Mouse (Mus musculus) megakaryocyte-erythroid progenitor cell, adult 5-6 weeks (primary cell): ENCODE data around the gene Atad2b. TPM values are rescaled to one million over a fixed set of nuclear protein-coding genes. Genes with fewer than 3 reads are reported as not detected.

ENCODE experiments used
- ATAC-seq: replicated peaks from 2 replicates; pipeline ENCODE4 v1.8.0; 2016; ENCODE audit warnings: mild to moderate bottlenecking, inconsistent platforms; ENCODE audit not compliant: severe bottlenecking, poor library complexity, low FRiP score, low TSS enrichment
- total RNA-seq, 2 experiments: library from RNA; stranded (forward) in 1 of 2; stranded (reverse) in 1 of 2; fragments of 200-1000, 215-1000 nt in 1 of 2; fragments of >200 nt in 1 of 2; fragmentation: Nextera tagmentation in 1 of 2; gene quantifications; 2 replicates each; pipeline ENCODE4 v1.2.3; 2014 to 2017

Atad2b gene
- total RNA-seq, 2 experiments from 2014 or later = 38.0 to 41.5 TPM

DNA sequence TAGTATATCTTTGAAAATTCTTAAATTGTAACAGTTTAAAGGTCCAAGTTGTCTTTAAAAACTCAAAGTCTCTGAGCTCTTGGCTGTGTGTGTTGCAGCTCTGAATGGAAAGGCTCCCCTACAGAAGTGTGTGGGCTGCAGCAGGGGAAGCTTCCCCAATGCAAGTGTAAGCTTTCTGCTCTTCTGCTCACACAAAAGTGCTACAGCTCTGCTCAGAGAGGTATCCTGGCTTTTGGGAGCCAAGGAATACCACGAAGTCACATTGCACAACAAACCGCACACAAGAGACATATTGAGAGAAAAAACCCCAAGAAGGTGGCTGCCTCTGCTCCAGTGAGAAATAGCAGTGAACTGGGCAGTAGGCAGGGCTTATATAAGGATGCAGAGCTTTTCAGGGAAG lies 120.9 kb downstream of the Atad2b start:
- ATAC-seq = no peak

DNA sequence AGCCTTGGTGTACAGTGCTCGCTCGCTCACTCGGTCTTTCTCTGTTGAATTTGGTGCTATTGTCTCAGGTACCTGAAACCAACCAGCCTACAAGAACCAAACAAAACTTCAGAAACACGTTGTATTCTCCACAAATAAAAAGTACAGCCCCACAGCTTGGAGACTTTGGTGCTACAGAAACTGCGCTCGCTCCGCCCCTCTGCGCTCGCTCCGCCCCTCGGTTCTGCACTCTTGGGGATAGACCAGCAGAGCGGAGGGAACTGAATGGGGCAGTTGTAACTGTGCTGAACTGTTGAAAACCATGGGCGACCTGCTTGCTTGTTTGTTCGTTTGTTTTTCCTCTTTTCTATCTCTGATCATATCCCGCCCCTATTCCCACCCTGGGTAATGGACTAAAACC lies 127.0 kb downstream of the Atad2b start:
- ATAC-seq = no peak

DNA sequence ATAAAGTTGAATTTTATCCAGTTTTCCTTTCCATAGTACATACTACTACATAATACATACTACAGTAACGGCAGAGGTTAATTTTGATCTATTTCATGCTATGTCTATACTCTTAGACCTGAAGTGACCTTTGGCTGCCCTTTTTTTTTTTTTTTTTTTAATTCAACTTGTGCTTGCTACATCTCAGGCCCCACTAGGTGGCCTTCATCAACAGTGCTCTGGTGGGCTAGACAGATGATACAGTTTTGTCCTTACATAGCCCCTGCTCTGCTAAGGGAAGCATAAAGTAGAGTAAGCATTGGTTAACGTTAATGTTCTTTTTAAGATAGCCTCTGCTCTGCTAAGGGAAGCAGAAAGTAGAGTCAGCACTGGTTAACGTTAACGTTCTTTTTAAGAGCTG lies 131.0 kb downstream of the Atad2b start:
- no peak for ATAC-seq

DNA sequence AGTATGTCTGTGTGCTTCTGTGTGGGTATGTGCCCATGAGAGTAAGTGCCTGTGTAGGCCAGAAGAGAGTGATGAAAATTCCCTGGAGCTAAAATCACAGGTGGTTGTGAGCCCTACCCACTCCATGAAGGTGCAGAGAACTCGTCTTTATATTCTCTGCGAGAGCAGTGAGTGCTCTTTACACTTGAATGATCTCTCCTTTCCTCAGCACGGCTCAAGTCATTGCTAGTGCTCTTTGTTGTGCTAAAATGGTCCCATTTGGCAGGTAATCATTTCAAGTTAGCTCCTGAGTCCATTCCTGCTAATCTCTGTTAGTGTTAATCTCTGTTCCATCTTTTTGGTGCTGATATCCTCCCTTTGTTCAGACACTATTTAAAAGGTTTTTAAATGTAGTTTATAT lies 150.4 kb downstream of the Atad2b start:
- no peak for ATAC-seq

DNA sequence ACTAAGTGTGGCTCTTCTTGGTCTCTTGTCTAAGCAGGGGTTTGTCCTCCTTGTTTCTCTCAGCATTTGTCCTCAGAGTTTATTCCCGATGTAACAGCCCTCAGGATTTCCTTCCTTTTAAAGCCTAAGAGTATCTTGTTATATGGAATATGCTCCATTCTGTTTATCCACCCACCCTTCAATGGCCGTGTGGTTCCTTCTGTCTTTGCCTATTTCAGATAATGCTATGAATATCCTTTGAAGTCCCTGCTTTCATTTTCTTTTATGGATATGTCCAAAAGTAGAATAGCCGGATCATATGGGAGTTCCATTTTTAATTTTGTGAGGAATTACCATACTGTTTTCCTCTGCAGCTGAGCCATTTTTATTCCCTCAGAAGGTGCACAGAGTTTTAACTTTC lies 153.0 kb downstream of the Atad2b start:
- ATAC-seq = no peak

DNA sequence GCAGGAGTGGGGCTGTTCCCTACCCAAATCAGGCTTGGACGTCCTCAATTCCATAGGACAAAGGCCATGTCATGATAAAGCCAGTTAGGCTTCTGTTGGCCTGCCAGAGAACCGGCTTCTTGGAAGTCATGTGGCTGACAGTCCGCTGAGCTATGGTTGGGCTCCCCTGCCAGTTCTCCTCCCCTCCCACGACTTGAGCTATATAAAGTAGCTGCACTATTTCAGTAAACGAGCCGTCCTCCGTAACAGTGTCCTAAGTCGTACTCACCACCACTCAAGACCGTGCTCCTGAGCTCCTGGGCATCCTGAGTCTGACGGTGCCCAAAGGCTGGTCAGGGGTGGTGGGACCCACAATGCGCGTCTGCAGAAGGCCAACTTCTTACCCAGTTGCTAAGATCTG lies 156.0 kb downstream of the Atad2b start:
- ATAC-seq = no peak

DNA sequence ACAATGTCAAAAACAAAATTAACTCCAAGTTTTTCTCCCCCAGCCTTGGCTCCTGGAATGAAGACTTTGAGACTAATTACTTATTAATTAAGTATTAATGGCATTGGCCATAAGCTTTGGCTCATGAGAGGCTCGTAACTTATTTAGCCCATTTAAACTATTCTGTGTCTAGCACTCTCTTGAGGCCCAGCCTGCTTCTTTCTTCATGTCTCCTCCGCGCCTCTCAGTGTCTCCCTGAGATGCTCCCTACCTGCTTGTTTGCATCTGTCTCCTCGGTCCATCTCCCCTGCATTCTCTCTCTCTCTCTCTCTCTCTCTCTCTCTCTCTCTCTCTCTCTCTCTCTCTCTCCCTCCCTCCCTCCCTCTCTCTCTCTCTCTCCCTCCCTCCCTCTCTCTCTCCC lies 164.3 kb downstream of the Atad2b start:
- ATAC-seq = no peak

DNA sequence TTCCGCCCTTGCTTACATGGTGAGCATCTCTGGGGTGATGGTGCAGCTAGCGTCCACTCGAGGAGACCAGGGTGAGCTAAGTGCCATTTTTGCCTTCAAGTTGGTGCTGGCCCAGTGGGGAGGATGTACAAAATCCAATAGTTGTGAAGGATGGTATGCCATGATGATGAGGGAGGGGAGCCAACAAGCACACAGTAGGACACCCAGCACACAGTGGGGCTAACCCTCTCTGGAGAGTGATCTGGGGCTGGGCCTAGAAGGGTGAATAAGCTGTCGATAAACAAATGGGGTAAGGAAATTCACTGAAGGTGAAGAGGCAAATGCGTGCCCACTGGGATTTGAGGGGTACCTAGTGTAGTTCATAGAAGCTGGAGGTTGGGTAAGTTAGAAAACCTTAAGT lies 167.6 kb downstream of the Atad2b start:
- no peak for ATAC-seq

DNA sequence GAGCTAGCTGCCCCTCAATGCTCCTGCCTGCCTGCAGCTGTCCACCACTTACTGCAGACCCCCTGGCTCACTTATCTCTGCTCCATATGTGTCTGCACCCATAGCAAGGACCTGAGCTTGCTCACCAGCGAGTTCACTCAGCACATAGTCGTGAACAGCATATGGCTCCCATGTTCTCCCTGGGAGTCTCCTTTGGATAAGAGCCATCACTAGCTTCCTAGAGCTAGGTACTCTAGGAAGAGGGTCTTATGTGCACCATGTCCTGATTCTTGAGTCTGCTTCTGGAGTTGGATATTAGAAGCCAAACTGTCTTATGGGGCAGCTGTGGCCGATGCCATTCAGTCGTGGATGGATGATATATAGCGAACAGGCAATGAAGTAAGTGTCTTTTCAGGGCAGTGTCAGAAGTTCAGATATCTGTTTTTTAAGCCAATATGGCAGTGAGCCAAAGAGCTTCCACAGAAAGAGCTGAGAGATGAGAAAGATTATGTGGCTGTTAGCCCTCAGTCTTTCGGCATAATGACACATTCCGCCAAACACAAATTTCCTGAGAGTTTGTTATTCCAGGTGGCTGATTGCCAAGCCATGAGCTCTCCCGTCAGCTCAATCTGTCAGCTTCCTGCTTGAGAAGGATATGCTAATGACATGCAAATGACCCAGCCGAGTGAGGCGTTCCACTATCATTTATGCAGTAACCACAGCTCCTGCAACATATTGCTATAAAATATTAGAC lies 170.8 kb downstream of the Atad2b start:
- no peak for ATAC-seq

DNA sequence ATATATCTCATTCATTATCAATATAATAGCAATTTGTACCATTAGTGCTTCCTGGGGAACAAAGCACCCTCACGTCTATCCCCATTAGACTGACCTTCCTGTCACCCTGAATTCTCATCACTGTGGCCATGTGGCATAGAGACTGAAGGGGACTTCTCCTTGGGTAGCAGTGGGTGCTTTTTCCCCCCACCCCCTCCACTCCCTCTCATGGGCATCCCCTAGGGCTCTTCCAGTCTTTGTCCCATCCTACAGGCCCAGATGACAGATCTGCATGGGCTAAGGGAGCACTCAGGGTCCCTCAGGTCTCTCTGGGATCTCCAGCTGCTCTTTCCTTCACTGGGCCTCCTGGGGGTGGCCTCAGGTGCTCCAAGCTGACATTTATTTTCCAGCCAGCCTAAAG lies 171.5 kb downstream of the Atad2b start:
- no peak for ATAC-seq

Other genes with a start within 250 kb of the Atad2b start
- 0.62 and 1.5 TPM in 2 replicates for gene Fam228a, start 178.9 kb upstream of the Atad2b start, total RNA-seq (2014; fragmentation: Nextera tagmentation)
- 0.23 and 0.57 TPM in 2 replicates for gene Fam228a, start 178.9 kb upstream of the Atad2b start, total RNA-seq (2017)
- 4.6 and 4.9 TPM in 2 replicates for gene Pfn4, start 148.3 kb upstream of the Atad2b start, total RNA-seq (2014; fragmentation: Nextera tagmentation)
- gene Pfn4, start 148.3 kb upstream of the Atad2b start, total RNA-seq (2017) = 3.5 and 9.0 TPM in 2 replicates
- gene Fam228b, start 148.1 kb upstream of the Atad2b start, total RNA-seq (2014; fragmentation: Nextera tagmentation) = 6.0 and 15.0 TPM in 2 replicates
- 9.9 and 32.2 TPM in 2 replicates for gene Fam228b, start 148.1 kb upstream of the Atad2b start, total RNA-seq (2017)
- gene Sf3b6, start 99.8 kb upstream of the Atad2b start, total RNA-seq (2014; fragmentation: Nextera tagmentation) = 172 and 266 TPM in 2 replicates
- 189 and 198 TPM in 2 replicates for gene Sf3b6, start 99.8 kb upstream of the Atad2b start, total RNA-seq (2017)
- not detected in 2 replicates for gene Fkbp1b, start 75.8 kb upstream of the Atad2b start, total RNA-seq (2014; fragmentation: Nextera tagmentation)
- 1.6 and 12.2 TPM in 2 replicates for gene Fkbp1b, start 75.8 kb upstream of the Atad2b start, total RNA-seq (2017)
- gene Wdcp, start 74.0 kb upstream of the Atad2b start, total RNA-seq (2014; fragmentation: Nextera tagmentation) = 20.3 and 27.5 TPM in 2 replicates
- 5.0 and 9.5 TPM in 2 replicates for gene Wdcp, start 74.0 kb upstream of the Atad2b start, total RNA-seq (2017)
- gene Mfsd2b, start 43.0 kb upstream of the Atad2b start, total RNA-seq (2014; fragmentation: Nextera tagmentation) = 225 and 274 TPM in 2 replicates
- gene Mfsd2b, start 43.0 kb upstream of the Atad2b start, total RNA-seq (2017) = 116 and 136 TPM in 2 replicates
- 40.6 and 44.6 TPM in 2 replicates for gene Ubxn2a, start 9.6 kb upstream of the Atad2b start, total RNA-seq (2014; fragmentation: Nextera tagmentation)
- gene Ubxn2a, start 9.6 kb upstream of the Atad2b start, total RNA-seq (2017) = 98.2 and 111 TPM in 2 replicates